21 mouse cellular contexts compared by ENCODE assay signal in the genomic region with DNA sequence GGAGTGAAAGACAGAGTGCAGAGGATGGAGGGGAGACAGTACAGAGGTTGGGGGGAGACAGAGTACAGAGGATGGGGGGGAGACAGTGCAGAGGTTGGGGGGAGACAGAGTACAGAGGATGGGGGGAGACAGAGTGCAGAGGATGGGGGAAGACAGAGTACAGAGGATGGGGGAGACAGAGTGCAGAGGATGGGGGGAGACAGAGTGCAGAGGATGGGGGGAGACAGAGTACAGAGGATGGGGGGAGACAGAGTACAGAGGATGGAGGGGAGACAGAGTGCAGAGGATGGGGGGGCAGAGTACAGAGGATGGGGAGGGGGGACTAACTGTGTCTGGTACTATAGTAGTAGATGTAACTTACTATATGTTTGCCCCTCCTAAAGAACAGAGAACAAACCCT. TPM values are rescaled to one million over a fixed set of nuclear protein-coding genes. Genes with fewer than 3 reads are reported as not detected.
DNase-seq lines count a peak whose midpoint lies in the region; ATAC-seq and TF ChIP-seq lines count a peak whose summit lies in the region.
"Had no signal": no experiment of that assay in that cellular context is flagged by ENCODE, and none has a peak within 500 bp of the region (broad histone marks: within the 10 kb centered on the region; RNA-seq: fewer than 3 reads in every experiment).

No protein-coding gene starts in this region.

- H3K9me3 ChIP-seq in heart, embryonic 13.5 days = no peaks in the 10 kb centered on the region
- H3K9me3 ChIP-seq in lung, embryonic 16.5 days (ENCODE audit: control insufficient read depth, low read length) = no peaks in the 10 kb centered on the region
- H3K9me3 ChIP-seq: forebrain, embryonic 10.5 days; midbrain, embryonic 13.5 days had no signal

- no peak for TF ChIP-seq POLR2A in lung, adult 2 months (IDR thresholded peaks at IDR 0.05; ENCODE audit: borderline replicate concordance, extremely low read depth, low read depth, low read length)

- no peak for DNase-seq in cerebellum, adult 9-10 months
- DNase-seq in heart, postnatal 36 days = no peak
- DNase-seq in lung, adult 2 months = no peak
- DNase-seq in skeletal muscle tissue, adult 2 months (ENCODE audit: low read depth, low spot score) = peak; percentile 3
- DNase-seq in layer of hippocampus, postnatal 36 days = no peak
- DNase-seq: adrenal gland, postnatal 36 days; cerebellum, adult 18-20 months; cerebellum, postnatal 36 days; gastrocnemius, postnatal 10 days; kidney, adult 2 months; kidney, postnatal 14 days; thymus, postnatal 25 days had no signal

- peak; percentile 61; the same call in 1 of the 2 replicates for ATAC-seq in cerebellum, adult (ENCODE audit: insufficient number of reproducible peaks, low FRiP score, low TSS enrichment)
- no peak for ATAC-seq in heart, embryonic 13.5 days (ENCODE audit: extremely low read depth, insufficient number of reproducible peaks, low FRiP score, low TSS enrichment)
- ATAC-seq in lung, embryonic 16.5 days (ENCODE audit: low read depth) = no peak
- ATAC-seq: hindbrain, embryonic 16.5 days; midbrain, embryonic 13.5 days had no signal

- H3K4me1 ChIP-seq in heart, embryonic 13.5 days = peaks cover 34% of the 10 kb centered on the region
- H3K4me1 ChIP-seq in lung, embryonic 16.5 days (replicated peaks; ENCODE audit: control insufficient read depth, insufficient read depth, low read length) = peaks cover 3% of the 10 kb centered on the region
- no peaks in the 10 kb centered on the region for H3K4me1 ChIP-seq in lung, adult 2 months (ENCODE audit: control insufficient read depth, insufficient read depth, low read length)

- no peaks in the 10 kb centered on the region for H3K27me3 ChIP-seq in heart, embryonic 13.5 days (replicated peaks)
- no peaks in the 10 kb centered on the region for H3K27me3 ChIP-seq in lung, embryonic 16.5 days (ENCODE audit: control insufficient read depth, insufficient read depth, low read depth, low read length)

- TF ChIP-seq CTCF in lung, adult 2 months (IDR thresholded peaks at IDR 0.05; ENCODE audit: insufficient read depth, low read length) = no peak

- no peak overlapping the region for H3K4me3 ChIP-seq in heart, embryonic 13.5 days
- no peak overlapping the region for H3K4me3 ChIP-seq in lung, embryonic 16.5 days (ENCODE audit: low read length)
- no peak overlapping the region for H3K4me3 ChIP-seq in lung, adult 2 months (replicated peaks; ENCODE audit: extremely low read depth, low read depth, low read length)
- H3K4me3 ChIP-seq: forebrain, embryonic 10.5 days; layer of hippocampus, adult 2 months; midbrain, embryonic 13.5 days had no signal

- intact Hi-C loops in heart, postnatal 36 days (cut with DNase I) = no loop called here

- peak overlapping the region; percentile 88 for H3K27ac ChIP-seq in heart, embryonic 13.5 days (replicated peaks)
- 0 out of 2 replicates have a peak overlapping the region, but pooled peaks have one; percentile 22 for H3K27ac ChIP-seq in lung, embryonic 16.5 days (ENCODE audit: low read length)
- H3K27ac ChIP-seq: forebrain, embryonic 10.5 days; layer of hippocampus, adult 2 months; liver, embryonic 14.5 days; midbrain, embryonic 13.5 days had no signal

- no peaks in the 10 kb centered on the region for H3K36me3 ChIP-seq in heart, embryonic 13.5 days
- no peaks in the 10 kb centered on the region for H3K36me3 ChIP-seq in lung, embryonic 16.5 days (ENCODE audit: control insufficient read depth, insufficient read depth, low read length)
- H3K36me3 ChIP-seq: forebrain, embryonic 10.5 days; midbrain, embryonic 13.5 days had no signal

- H3K9ac ChIP-seq in heart, embryonic 13.5 days = peak overlapping the region; percentile 50; the same call in 1 of the 2 replicates
- H3K9ac ChIP-seq in lung, embryonic 16.5 days (ENCODE audit: low read length) = no peak overlapping the region
- H3K9ac ChIP-seq: liver, embryonic 14.5 days; midbrain, embryonic 13.5 days had no signal

- peak overlapping the region; percentile 42; the same call in 1 of the 2 replicates for H3K4me2 ChIP-seq in heart, embryonic 13.5 days
- H3K4me2 ChIP-seq in lung, embryonic 16.5 days (ENCODE audit: low read depth, low read length) = no peak overlapping the region
- H3K4me2 ChIP-seq: midbrain, embryonic 13.5 days had no signal

RNA-seq across cellular contexts. Expression of gene Fstl4, which starts 20.5 kb away (rescaled TPM):
- 8.5 and 9.7 TPM in 2 replicates for polyA plus RNA-seq in heart, embryonic 13.5 days (2015; fragmentation: Nextera tagmentation; extraction: Ambion mirVana)
- total RNA-seq in heart, postnatal 36 days (2021) = 1 to 10 TPM; 1.4 to 4.0 TPM
- polyA plus RNA-seq in lung, embryonic 16.5 days (2015; fragmentation: Nextera tagmentation; extraction: Ambion mirVana) = 11.3 and 11.7 TPM in 2 replicates
- 0.51 and 0.56 TPM in 2 replicates for polyA plus RNA-seq in lung, adult 2 months (2012; rRNA removed)
- total RNA-seq in layer of hippocampus, postnatal 36 days (2021) = 10 to 100 TPM; 13.3 to 14.1 TPM
- total RNA-seq: hematopoietic stem cell, adult 5-6 weeks had no signal
